Mouse (Mus musculus) ES-Bruce4 (cell line): ENCODE measurements around the gene Kat6b.

Experiments
- CTCF ChIP-seq: IDR thresholded peaks from one replicate; pipeline ENCODE4 v1.8.1; 2011; ENCODE audit warnings: low read depth, low read length
- EP300 ChIP-seq: IDR thresholded peaks from 2 replicates; pipeline ENCODE4 v1.6.1; 2011; ENCODE audit warnings: low read depth, low read length; ENCODE audit not compliant: insufficient read depth
- POLR2A ChIP-seq: IDR thresholded peaks from one replicate; pipeline ENCODE4 v1.8.1; 2011; ENCODE audit warnings: low read length; ENCODE audit not compliant: insufficient read depth

DNA sequence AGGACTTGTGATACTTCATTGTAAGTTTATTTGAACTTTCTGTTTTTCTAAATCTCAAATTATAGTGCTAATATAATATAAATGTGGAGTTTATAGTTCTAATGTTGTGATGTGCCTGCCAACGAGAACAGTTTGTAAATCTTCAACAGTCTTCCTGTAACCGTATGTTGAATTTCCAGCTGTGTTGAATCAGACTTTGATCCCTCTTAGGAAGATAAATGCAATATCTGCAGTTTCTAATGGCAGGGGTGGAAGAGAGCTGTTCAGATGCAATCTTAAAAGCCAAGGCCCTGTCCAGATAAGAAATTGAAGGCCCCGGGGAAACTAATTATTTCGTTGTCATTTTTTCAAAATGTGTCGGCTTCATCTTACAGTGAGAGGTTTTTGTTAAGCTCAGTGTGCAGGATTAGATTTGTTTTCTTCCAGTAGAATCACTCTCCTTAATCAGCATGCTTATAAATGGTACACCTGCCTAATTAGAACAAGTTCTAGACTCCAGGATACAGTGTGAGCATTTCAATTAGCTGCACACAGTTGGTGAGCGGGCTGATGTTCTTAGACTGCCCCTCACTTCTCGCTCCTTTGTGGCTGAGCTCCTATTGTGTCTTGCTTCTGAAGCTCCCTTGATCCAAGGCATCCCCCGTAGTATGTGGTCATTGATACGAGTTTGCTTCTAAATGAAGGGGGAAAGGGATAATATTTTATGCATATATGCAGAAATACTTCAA is 118.4 kb downstream of the Kat6b start:
- TF ChIP-seq CTCF (no peak), POLR2A (no peak), EP300 (no peak)
